Mouse (Mus musculus): ENCODE measurements around the gene Atrnl1. TPM values are rescaled to one million over a fixed set of nuclear protein-coding genes. Genes with fewer than 3 reads are reported as not detected.

Gene Atrnl1
- total RNA-seq, 1 experiment: 6.7 TPM

GRCm38 (mm10) chr19:58033241-58033640 lies 422.4 kb downstream of the Atrnl1 start:
- H3K36me3 ChIP-seq (ENCODE audit: control insufficient read depth, insufficient read depth, low read length, poor library complexity, severe bottlenecking): no peaks in the 10 kb centered on the region
- TF ChIP-seq HCFC1 (IDR thresholded peaks at IDR 0.05; ENCODE audit: borderline replicate concordance, insufficient read depth, low read length) (no peak), ZC3H11A (IDR thresholded peaks at IDR 0.05; ENCODE audit: borderline replicate concordance, low read depth, low read length) (no peak), ZNF384 (IDR thresholded peaks at IDR 0.05; ENCODE audit: low read depth, low read length) (no peak)
- DNase-seq (ENCODE audit: low read depth, low spot score): no peak
- no peaks in the 10 kb centered on the region for H3K4me1 ChIP-seq (ENCODE audit: control insufficient read depth in 2 of 2, insufficient read depth in 2 of 2, low read length in 2 of 2, poor library complexity in 1 of 2)
- H3K27ac ChIP-seq (ENCODE audit: insufficient read depth, low read depth, low read length, poor library complexity, severe bottlenecking): no peak overlapping the region
- in situ Hi-C loops (cut with MboI; ENCODE audit: low sequenced_read_pairs in 2 of 2, unreplicated experiment in 2 of 2): no loop called here
- no peak overlapping the region for H3K9ac ChIP-seq (ENCODE audit: insufficient read depth, low read depth, low read length, poor library complexity, severe bottlenecking)
- H3K4me3 ChIP-seq (ENCODE audit: insufficient read depth in 1 of 2, low read depth in 1 of 2, low read length in 2 of 2, poor library complexity in 1 of 2, severe bottlenecking in 1 of 2): no peak overlapping the region
- no peaks in the 10 kb centered on the region for H3K9me3 ChIP-seq (ENCODE audit: control insufficient read depth, insufficient read depth, low read depth, low read length)

DNA sequence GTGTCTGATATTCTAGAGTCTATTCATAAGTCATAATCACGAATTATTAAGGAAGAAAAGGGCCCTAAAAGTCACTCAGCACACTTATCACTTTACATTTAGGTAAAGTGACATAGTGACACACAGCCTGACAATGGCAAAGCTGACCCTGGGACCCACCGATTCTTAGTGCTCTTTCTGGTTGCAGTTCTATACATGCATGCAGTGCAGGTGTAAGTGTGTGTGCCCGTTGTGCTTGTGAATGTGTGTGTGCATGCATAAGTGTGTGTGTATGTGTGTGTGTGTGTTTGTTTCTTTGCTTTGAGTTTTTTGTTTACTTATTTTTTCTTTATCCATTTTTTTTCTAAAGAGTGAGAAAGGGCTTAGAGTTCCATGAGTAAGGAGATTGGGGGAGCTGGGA lies 425.3 kb downstream of the Atrnl1 start:
- Histone ChIP-seq H3K4me1 (ENCODE audit: control insufficient read depth in 2 of 2, insufficient read depth in 2 of 2, low read length in 2 of 2, poor library complexity in 1 of 2) (no peaks in the 10 kb centered on the region), H3K36me3 (ENCODE audit: control insufficient read depth, insufficient read depth, low read length, poor library complexity, severe bottlenecking) (no peaks in the 10 kb centered on the region), H3K9ac (ENCODE audit: insufficient read depth, low read depth, low read length, poor library complexity, severe bottlenecking) (no peak overlapping the region), H3K9me3 (ENCODE audit: control insufficient read depth, insufficient read depth, low read depth, low read length) (no peaks in the 10 kb centered on the region), H3K27ac (ENCODE audit: insufficient read depth, low read depth, low read length, poor library complexity, severe bottlenecking) (no peak overlapping the region), H3K4me3 (ENCODE audit: insufficient read depth in 1 of 2, low read depth in 1 of 2, low read length in 2 of 2, poor library complexity in 1 of 2, severe bottlenecking in 1 of 2) (no peak overlapping the region)
- no peak for DNase-seq (ENCODE audit: low read depth, low spot score)
- no peak for TF ChIP-seq MAFK (IDR thresholded peaks at IDR 0.05; ENCODE audit: insufficient read depth, low read depth, low read length)
- in situ Hi-C loops (cut with MboI; ENCODE audit: low sequenced_read_pairs in 2 of 2, unreplicated experiment in 2 of 2): no loop called here

GRCm38 (mm10) chr19:58043120-58043519 lies 432.3 kb downstream of the Atrnl1 start:
- in situ Hi-C loops (cut with MboI; ENCODE audit: low sequenced_read_pairs in 2 of 2, unreplicated experiment in 2 of 2): no loop called here
- no peak overlapping the region for H3K9ac ChIP-seq (ENCODE audit: insufficient read depth, low read depth, low read length, poor library complexity, severe bottlenecking)

GRCm38 (mm10) chr19:58043550-58043949 lies 432.7 kb downstream of the Atrnl1 start:
- no peaks in the 10 kb centered on the region for H3K4me1 ChIP-seq (ENCODE audit: control insufficient read depth in 2 of 2, insufficient read depth in 2 of 2, low read length in 2 of 2, poor library complexity in 1 of 2)
- no peak overlapping the region for H3K27ac ChIP-seq (ENCODE audit: insufficient read depth, low read depth, low read length, poor library complexity, severe bottlenecking)
- no peak for TF ChIP-seq ZNF384 (IDR thresholded peaks at IDR 0.05; ENCODE audit: low read depth, low read length)
- no peak for TF ChIP-seq MAFK (IDR thresholded peaks at IDR 0.05; ENCODE audit: insufficient read depth, low read depth, low read length)
- TF ChIP-seq ZC3H11A (IDR thresholded peaks at IDR 0.05; ENCODE audit: borderline replicate concordance, low read depth, low read length): no peak
- no peak for TF ChIP-seq CHD2 (IDR thresholded peaks at IDR 0.05; ENCODE audit: low read depth, low read length)
- no peak for TF ChIP-seq HCFC1 (IDR thresholded peaks at IDR 0.05; ENCODE audit: borderline replicate concordance, insufficient read depth, low read length)
- H3K4me3 ChIP-seq (ENCODE audit: insufficient read depth in 1 of 2, low read depth in 1 of 2, low read length in 2 of 2, poor library complexity in 1 of 2, severe bottlenecking in 1 of 2): no peak overlapping the region
- H3K9me3 ChIP-seq (ENCODE audit: control insufficient read depth, insufficient read depth, low read depth, low read length): no peaks in the 10 kb centered on the region
- H3K9ac ChIP-seq (ENCODE audit: insufficient read depth, low read depth, low read length, poor library complexity, severe bottlenecking): no peak overlapping the region
- H3K36me3 ChIP-seq (ENCODE audit: control insufficient read depth, insufficient read depth, low read length, poor library complexity, severe bottlenecking): no peaks in the 10 kb centered on the region
- DNase-seq (ENCODE audit: low read depth, low spot score): no peak
- in situ Hi-C loops (cut with MboI; ENCODE audit: low sequenced_read_pairs in 2 of 2, unreplicated experiment in 2 of 2): no loop called here

More at GRCm38 (mm10) chr19:58043120-58043519, 432.3 kb downstream of the Atrnl1 start:
- no peaks in the 10 kb centered on the region for H3K36me3 ChIP-seq (ENCODE audit: control insufficient read depth, insufficient read depth, low read length, poor library complexity, severe bottlenecking)
- no peak for DNase-seq (ENCODE audit: low read depth, low spot score)
- H3K9me3 ChIP-seq (ENCODE audit: control insufficient read depth, insufficient read depth, low read depth, low read length): no peaks in the 10 kb centered on the region
- no peak overlapping the region for H3K27ac ChIP-seq (ENCODE audit: insufficient read depth, low read depth, low read length, poor library complexity, severe bottlenecking)
- TF ChIP-seq ZNF384 (IDR thresholded peaks at IDR 0.05; ENCODE audit: low read depth, low read length) (no peak), MAFK (IDR thresholded peaks at IDR 0.05; ENCODE audit: insufficient read depth, low read depth, low read length) (no peak), CHD2 (IDR thresholded peaks at IDR 0.05; ENCODE audit: low read depth, low read length) (no peak), ZC3H11A (IDR thresholded peaks at IDR 0.05; ENCODE audit: borderline replicate concordance, low read depth, low read length) (no peak)
- H3K4me3 ChIP-seq (ENCODE audit: insufficient read depth in 1 of 2, low read depth in 1 of 2, low read length in 2 of 2, poor library complexity in 1 of 2, severe bottlenecking in 1 of 2): no peak overlapping the region
- no peaks in the 10 kb centered on the region for H3K4me1 ChIP-seq (ENCODE audit: control insufficient read depth in 2 of 2, insufficient read depth in 2 of 2, low read length in 2 of 2, poor library complexity in 1 of 2)

- Histone ChIP-seq H3K36me3 (ENCODE audit: control insufficient read depth, insufficient read depth, low read length, poor library complexity, severe bottlenecking) (no peaks in the 10 kb centered on the region), H3K4me3 (ENCODE audit: insufficient read depth in 1 of 2, low read depth in 1 of 2, low read length in 2 of 2, poor library complexity in 1 of 2, severe bottlenecking in 1 of 2) (no peak overlapping the region), H3K9me3 (ENCODE audit: control insufficient read depth, insufficient read depth, low read depth, low read length) (no peaks in the 10 kb centered on the region), H3K4me1 (ENCODE audit: control insufficient read depth in 2 of 2, insufficient read depth in 2 of 2, low read length in 2 of 2, poor library complexity in 1 of 2) (no peaks in the 10 kb centered on the region), H3K27ac (ENCODE audit: insufficient read depth, low read depth, low read length, poor library complexity, severe bottlenecking) (no peak overlapping the region), H3K9ac (ENCODE audit: insufficient read depth, low read depth, low read length, poor library complexity, severe bottlenecking) (no peak overlapping the region)
- TF ChIP-seq HCFC1 (IDR thresholded peaks at IDR 0.05; ENCODE audit: borderline replicate concordance, insufficient read depth, low read length) (no peak), ZNF384 (IDR thresholded peaks at IDR 0.05; ENCODE audit: low read depth, low read length) (no peak), MAFK (IDR thresholded peaks at IDR 0.05; ENCODE audit: insufficient read depth, low read depth, low read length) (no peak), CHD2 (IDR thresholded peaks at IDR 0.05; ENCODE audit: low read depth, low read length) (no peak), ZC3H11A (IDR thresholded peaks at IDR 0.05; ENCODE audit: borderline replicate concordance, low read depth, low read length) (no peak)
- DNase-seq (ENCODE audit: low read depth, low spot score): no peak
- in situ Hi-C loops (cut with MboI; ENCODE audit: low sequenced_read_pairs in 2 of 2, unreplicated experiment in 2 of 2): no loop called here
These were observed 434.0 kb downstream of the Atrnl1 start for GRCm38 (mm10) chr19:58044816-58045215.
